8 mouse cellular contexts compared by ENCODE assay signal in genomic region chr7:44870614-44871013, GRCm38 (mm10). TPM values are rescaled to one million over a fixed set of nuclear protein-coding genes. Genes with fewer than 3 reads are reported as not detected.
A peak's percentile ranks its signal among the peaks of the same experiment; 100 is the strongest.
DNase-seq lines count a peak whose midpoint lies in the region; ATAC-seq and TF ChIP-seq lines count a peak whose summit lies in the region.

No protein-coding gene starts in this region.

- peaks cover 37% of the 10 kb centered on the region for H3K4me1 ChIP-seq in lung, embryonic 15.5 days
- H3K4me1 ChIP-seq in forebrain, embryonic 16.5 days (replicated peaks; ENCODE audit: control insufficient read depth, insufficient read depth, low read length) = peaks cover 34% of the 10 kb centered on the region
- peaks cover 37% of the 10 kb centered on the region for H3K4me1 ChIP-seq in limb, embryonic 13.5 days
- peaks cover 40% of the 10 kb centered on the region for H3K4me1 ChIP-seq in neural tube, embryonic 15.5 days
- peaks cover 18% of the 10 kb centered on the region for H3K4me1 ChIP-seq in thymus, adult 2 months (replicated peaks; ENCODE audit: control insufficient read depth, insufficient read depth, low read length)

- no peak for DNase-seq in lung, postnatal 10 days
- no peak for DNase-seq in thymus, adult 2 months
- no peak for DNase-seq in Muller cell, postnatal 12 days (ENCODE audit: inconsistent ontology term)

- H3K27ac ChIP-seq in lung, embryonic 15.5 days = peak overlapping the region; percentile 100
- peak overlapping the region; percentile 100 for H3K27ac ChIP-seq in forebrain, embryonic 16.5 days (ENCODE audit: low read length)
- H3K27ac ChIP-seq in limb, embryonic 13.5 days = peak overlapping the region; percentile 100
- peak overlapping the region; percentile 99 for H3K27ac ChIP-seq in neural tube, embryonic 15.5 days (replicated peaks)
- no peak overlapping the region for H3K27ac ChIP-seq in thymus, adult 2 months (ENCODE audit: control insufficient read depth, insufficient read depth, low read length)

- peak overlapping the region; percentile 100; the same call in 1 of the 2 replicates for H3K9ac ChIP-seq in lung, embryonic 15.5 days
- H3K9ac ChIP-seq in forebrain, embryonic 16.5 days (replicated peaks; ENCODE audit: low read depth, low read length) = peak overlapping the region; percentile 39
- peak overlapping the region; percentile 99 for H3K9ac ChIP-seq in limb, embryonic 13.5 days
- peak overlapping the region; percentile 33 for H3K9ac ChIP-seq in neural tube, embryonic 15.5 days (replicated peaks)

- TF ChIP-seq CTCF in thymus, adult 2 months (IDR thresholded peaks at IDR 0.05; ENCODE audit: borderline replicate concordance, control insufficient read depth, extremely low read depth, insufficient read depth, low read length, poor library complexity) = no peak

- H3K4me2 ChIP-seq in lung, embryonic 15.5 days = peak overlapping the region; percentile 71
- H3K4me2 ChIP-seq in forebrain, embryonic 16.5 days (ENCODE audit: low read length) = peak overlapping the region; percentile 46
- peak overlapping the region; percentile 99 for H3K4me2 ChIP-seq in limb, embryonic 13.5 days (replicated peaks)
- H3K4me2 ChIP-seq in neural tube, embryonic 15.5 days = peak overlapping the region; percentile 80

- ATAC-seq in lung, embryonic 15.5 days (ENCODE audit: borderline replicate concordance, extremely low read depth, low FRiP score, low TSS enrichment) = no peak
- ATAC-seq in forebrain, embryonic 16.5 days = no peak
- ATAC-seq in limb, embryonic 13.5 days (ENCODE audit: low FRiP score, low read depth) = no peak
- no peak for ATAC-seq in neural tube, embryonic 15.5 days (ENCODE audit: low FRiP score)
- no peak for ATAC-seq in erythroblast, adult 5-6 weeks (replicated peaks; ENCODE audit: low FRiP score, poor library complexity, severe bottlenecking)

- H3K4me3 ChIP-seq in lung, embryonic 15.5 days = peak overlapping the region; percentile 99
- H3K4me3 ChIP-seq in forebrain, embryonic 16.5 days (replicated peaks; ENCODE audit: low read length) = peak overlapping the region; percentile 91
- H3K4me3 ChIP-seq in limb, embryonic 13.5 days = peak overlapping the region; percentile 87
- peak overlapping the region; percentile 75 for H3K4me3 ChIP-seq in neural tube, embryonic 15.5 days (replicated peaks)
- no peak overlapping the region for H3K4me3 ChIP-seq in thymus, adult 2 months (ENCODE audit: control insufficient read depth, insufficient read depth, low read length)

- H3K9me3 ChIP-seq in lung, embryonic 15.5 days = no peaks in the 10 kb centered on the region
- no peaks in the 10 kb centered on the region for H3K9me3 ChIP-seq in forebrain, embryonic 16.5 days (ENCODE audit: control insufficient read depth, low read length)
- no peaks in the 10 kb centered on the region for H3K9me3 ChIP-seq in limb, embryonic 13.5 days
- H3K9me3 ChIP-seq in neural tube, embryonic 15.5 days (replicated peaks) = no peaks in the 10 kb centered on the region

- 0 out of 2 replicates have a peak, but pooled peaks cover 1% of the 10 kb centered on the region for H3K36me3 ChIP-seq in lung, embryonic 15.5 days
- H3K36me3 ChIP-seq in forebrain, embryonic 16.5 days (ENCODE audit: control insufficient read depth, insufficient read depth) = 0 out of 2 replicates have a peak, but pooled peaks cover under 1% of the 10 kb centered on the region
- peaks cover 25% of the 10 kb centered on the region for H3K36me3 ChIP-seq in limb, embryonic 13.5 days
- 0 out of 2 replicates have a peak, but pooled peaks cover 5% of the 10 kb centered on the region for H3K36me3 ChIP-seq in neural tube, embryonic 15.5 days
- H3K36me3 ChIP-seq in thymus, adult 2 months (ENCODE audit: control insufficient read depth, insufficient read depth, low read length) = no peaks in the 10 kb centered on the region

- no peak for TF ChIP-seq POLR2A in thymus, adult 2 months (IDR thresholded peaks at IDR 0.05; ENCODE audit: control insufficient read depth, extremely low read depth, insufficient read depth, low read length, poor library complexity)

- no peaks in the 10 kb centered on the region for H3K27me3 ChIP-seq in lung, embryonic 15.5 days
- no peaks in the 10 kb centered on the region for H3K27me3 ChIP-seq in forebrain, embryonic 16.5 days (replicated peaks; ENCODE audit: control insufficient read depth, insufficient read depth, low read length)
- no peaks in the 10 kb centered on the region for H3K27me3 ChIP-seq in limb, embryonic 13.5 days
- H3K27me3 ChIP-seq in neural tube, embryonic 15.5 days (replicated peaks) = no peaks in the 10 kb centered on the region
- H3K27me3 ChIP-seq in thymus, adult 2 months (ENCODE audit: control insufficient read depth, insufficient read depth, low read length) = no peaks in the 10 kb centered on the region

- 78% methylated on average over 6 of the region's 6 CpGs for WGBS in lung, embryonic 15.5 days
- 80% methylated on average over 6 of the region's 6 CpGs for WGBS in forebrain, embryonic 16.5 days
- 72% methylated on average over 6 of the region's 6 CpGs for WGBS in limb, embryonic 13.5 days
- WGBS in neural tube, embryonic 15.5 days = 80% methylated on average over 6 of the region's 6 CpGs
- WGBS in thymus, adult 2 months = 90% methylated on average over 6 of the region's 6 CpGs

RNA-seq across cellular contexts. Expression of gene Ptov1, which starts 1.0 kb away (rescaled TPM):
- polyA plus RNA-seq in lung, embryonic 15.5 days (2015; fragmentation: Nextera tagmentation; extraction: Ambion mirVana) = 371 and 398 TPM in 2 replicates
- polyA plus RNA-seq in forebrain, embryonic 16.5 days (2015; fragmentation: Nextera tagmentation; extraction: Ambion mirVana) = 551 and 582 TPM in 2 replicates
- polyA plus RNA-seq in limb, embryonic 13.5 days (2015; fragmentation: Nextera tagmentation; extraction: Ambion mirVana) = 502 and 514 TPM in 2 replicates
- polyA plus RNA-seq in neural tube, embryonic 15.5 days (2015; fragmentation: Nextera tagmentation; extraction: Ambion mirVana) = 433 and 459 TPM in 2 replicates
- 316 and 338 TPM in 2 replicates for polyA plus RNA-seq in thymus, adult 2 months (2012; rRNA removed)
- 6.9 and 8.1 TPM in 2 replicates for total RNA-seq in erythroblast, adult 5-6 weeks (2015; ENCODE audit: low replicate concordance)
- 8.8 and 12.1 TPM in 2 replicates for total RNA-seq in erythroblast, adult 5-6 weeks (2017; ENCODE audit: low replicate concordance)

RNA-seq across cellular contexts. Expression of gene Pnkp, which starts 13.7 kb away (rescaled TPM):
- polyA plus RNA-seq in lung, embryonic 15.5 days (2015; fragmentation: Nextera tagmentation; extraction: Ambion mirVana) = 37.6 and 37.9 TPM in 2 replicates
- polyA plus RNA-seq in forebrain, embryonic 16.5 days (2015; fragmentation: Nextera tagmentation; extraction: Ambion mirVana) = 29.4 and 32.6 TPM in 2 replicates
- polyA plus RNA-seq in limb, embryonic 13.5 days (2015; fragmentation: Nextera tagmentation; extraction: Ambion mirVana) = 33.1 and 33.9 TPM in 2 replicates
- polyA plus RNA-seq in neural tube, embryonic 15.5 days (2015; fragmentation: Nextera tagmentation; extraction: Ambion mirVana) = 29.2 and 29.6 TPM in 2 replicates
- 110 and 135 TPM in 2 replicates for polyA plus RNA-seq in thymus, adult 2 months (2012; rRNA removed)
- 17.3 and 43.3 TPM in 2 replicates for total RNA-seq in erythroblast, adult 5-6 weeks (2015; ENCODE audit: low replicate concordance)
- 26.8 and 32.5 TPM in 2 replicates for total RNA-seq in erythroblast, adult 5-6 weeks (2017; ENCODE audit: low replicate concordance)

RNA-seq across cellular contexts. Expression of gene Tbc1d17, which starts 21.7 kb away (rescaled TPM):
- 71.3 and 74.4 TPM in 2 replicates for polyA plus RNA-seq in lung, embryonic 15.5 days (2015; fragmentation: Nextera tagmentation; extraction: Ambion mirVana)
- polyA plus RNA-seq in forebrain, embryonic 16.5 days (2015; fragmentation: Nextera tagmentation; extraction: Ambion mirVana) = 121 and 122 TPM in 2 replicates
- polyA plus RNA-seq in limb, embryonic 13.5 days (2015; fragmentation: Nextera tagmentation; extraction: Ambion mirVana) = 86.0 and 90.5 TPM in 2 replicates
- 105 and 110 TPM in 2 replicates for polyA plus RNA-seq in neural tube, embryonic 15.5 days (2015; fragmentation: Nextera tagmentation; extraction: Ambion mirVana)
- 138 and 151 TPM in 2 replicates for polyA plus RNA-seq in thymus, adult 2 months (2012; rRNA removed)
- 15.8 and 21.3 TPM in 2 replicates for total RNA-seq in erythroblast, adult 5-6 weeks (2015; ENCODE audit: low replicate concordance)
- 33.6 and 77.5 TPM in 2 replicates for total RNA-seq in erythroblast, adult 5-6 weeks (2017; ENCODE audit: low replicate concordance)

RNA-seq across cellular contexts. Expression of gene Akt1s1, which starts 21.8 kb away (rescaled TPM):
- 109 and 111 TPM in 2 replicates for polyA plus RNA-seq in lung, embryonic 15.5 days (2015; fragmentation: Nextera tagmentation; extraction: Ambion mirVana)
- polyA plus RNA-seq in forebrain, embryonic 16.5 days (2015; fragmentation: Nextera tagmentation; extraction: Ambion mirVana) = 103 and 110 TPM in 2 replicates
- 112 and 122 TPM in 2 replicates for polyA plus RNA-seq in limb, embryonic 13.5 days (2015; fragmentation: Nextera tagmentation; extraction: Ambion mirVana)
- polyA plus RNA-seq in neural tube, embryonic 15.5 days (2015; fragmentation: Nextera tagmentation; extraction: Ambion mirVana) = 89.9 and 92.0 TPM in 2 replicates
- polyA plus RNA-seq in thymus, adult 2 months (2012; rRNA removed) = 91.4 and 120 TPM in 2 replicates
- 6.5 and 7.1 TPM in 2 replicates for total RNA-seq in erythroblast, adult 5-6 weeks (2015; ENCODE audit: low replicate concordance)
- total RNA-seq in erythroblast, adult 5-6 weeks (2017; ENCODE audit: low replicate concordance) = 19.7 and 43.3 TPM in 2 replicates

RNA-seq across cellular contexts. Expression of gene Med25, which starts 21.9 kb away (rescaled TPM):
- 93.5 and 97.7 TPM in 2 replicates for polyA plus RNA-seq in lung, embryonic 15.5 days (2015; fragmentation: Nextera tagmentation; extraction: Ambion mirVana)
- 158 and 166 TPM in 2 replicates for polyA plus RNA-seq in forebrain, embryonic 16.5 days (2015; fragmentation: Nextera tagmentation; extraction: Ambion mirVana)
- polyA plus RNA-seq in limb, embryonic 13.5 days (2015; fragmentation: Nextera tagmentation; extraction: Ambion mirVana) = 118 and 119 TPM in 2 replicates
- polyA plus RNA-seq in neural tube, embryonic 15.5 days (2015; fragmentation: Nextera tagmentation; extraction: Ambion mirVana) = 136 and 141 TPM in 2 replicates
- polyA plus RNA-seq in thymus, adult 2 months (2012; rRNA removed) = 220 and 266 TPM in 2 replicates
- 6.5 and 8.4 TPM in 2 replicates for total RNA-seq in erythroblast, adult 5-6 weeks (2015; ENCODE audit: low replicate concordance)
- 3.2 and 5.3 TPM in 2 replicates for total RNA-seq in erythroblast, adult 5-6 weeks (2017; ENCODE audit: low replicate concordance)

Comparison
In these comparisons a context has a peak if more than half of its experiments do, and no peak if none do; other contexts are left out.
1. H3K4me2 ChIP-seq: peak in every context shown above with its lines; median percentile 99 in limb, embryonic 13.5 days; 80 in neural tube, embryonic 15.5 days; 71 in lung, embryonic 15.5 days; 46 in forebrain, embryonic 16.5 days.
2. H3K9ac ChIP-seq: peak in every context shown above with its lines; median percentile 100 in lung, embryonic 15.5 days; 99 in limb, embryonic 13.5 days; 39 in forebrain, embryonic 16.5 days; 33 in neural tube, embryonic 15.5 days.